Mouse (Mus musculus) heart, embryonic 14.5 days (tissue): ENCODE data around the gene Uap1. TPM values are rescaled to one million over a fixed set of nuclear protein-coding genes. Genes with fewer than 3 reads are reported as not detected.
"Not testable (repeated sequence)": the region's sequence is repeated elsewhere in the genome, so short reads cannot be mapped to it uniquely, and the experiment has no call there.

Experiments
- ATAC-seq: fragments of 200-750 bp; cut with Nextera tagmentation; 2 replicates; pipeline ENCODE4 v1.8.0; 2017; ENCODE audit warnings: low read depth, moderate TSS enrichment; ENCODE audit not compliant: insufficient number of reproducible peaks, insufficient read depth, low FRiP score
- H3K27ac ChIP-seq, 2 experiments: fragments of 200-500 bp in 1 of 2; fragments of 300-500 bp in 1 of 2; sonication (generic) in 1 of 2; replicated peaks in 1 of 2; 2 replicates each; pipeline ENCODE4 v1.5.1; 2012 to 2014; ENCODE audit warnings: low read depth in 2 of 2, low read length in 2 of 2, control low read depth in 1 of 2, mild to moderate bottlenecking in 1 of 2, mixed read lengths in 1 of 2; ENCODE audit not compliant: control insufficient read depth in 1 of 2, insufficient read depth in 1 of 2
- H3K27me3 ChIP-seq: fragments of 300-500 bp; sonication (generic); 2 replicates; pipeline ENCODE4 v1.6.1; 2014; ENCODE audit warnings: mild to moderate bottlenecking, low read length, control low read depth; ENCODE audit not compliant: control insufficient read depth, insufficient read depth
- H3K36me3 ChIP-seq: fragments of 300-500 bp; sonication (generic); 2 replicates; pipeline ENCODE4 v1.6.1; 2014; ENCODE audit warnings: mild to moderate bottlenecking, control low read depth, low read length, mixed read lengths; ENCODE audit not compliant: control insufficient read depth, insufficient read depth
- H3K4me1 ChIP-seq, 2 experiments: fragments of 200-500 bp in 1 of 2; fragments of 300-500 bp in 1 of 2; sonication (generic) in 1 of 2; 2 replicates each; pipeline ENCODE4 v1.6.1; 2012 to 2014; ENCODE audit warnings: low read length in 2 of 2, control low read depth in 1 of 2, mixed read lengths in 1 of 2; ENCODE audit not compliant: control insufficient read depth in 2 of 2, insufficient read depth in 2 of 2
- H3K4me2 ChIP-seq: fragments of 300-500 bp; sonication (generic); 2 replicates; pipeline ENCODE4 v1.6.1; 2014; ENCODE audit warnings: mild to moderate bottlenecking, low read length
- H3K4me3 ChIP-seq, 2 experiments: fragments of 200-500 bp in 1 of 2; fragments of 300-500 bp in 1 of 2; sonication (generic) in 1 of 2; 2 replicates each; pipeline ENCODE4 v1.5.1; 2012 to 2014; ENCODE audit warnings: low read length in 2 of 2, mild to moderate bottlenecking in 2 of 2, control low read depth in 1 of 2, low read depth in 1 of 2, moderate library complexity in 1 of 2; ENCODE audit not compliant: control insufficient read depth in 1 of 2, insufficient read depth in 1 of 2
- H3K9ac ChIP-seq: fragments of 300-500 bp; sonication (generic); 2 replicates; pipeline ENCODE4 v1.6.1; 2014; ENCODE audit warnings: mild to moderate bottlenecking, low read length
- H3K9me3 ChIP-seq: fragments of 300-500 bp; sonication (generic); 2 replicates; pipeline ENCODE4 v1.6.1; 2016; ENCODE audit warnings: low read length, control low read depth; ENCODE audit not compliant: control insufficient read depth
- WGBS: fragments of 180-500 bp; shearing (Covaris S2); extraction: QIAGEN DNeasy Blood & Tissue Kit; methylation state at CpG from one replicate; pipeline ENCODE4 v1.1.7; 2014; 5-methylcytosine and 5-hydroxymethylcytosine counted together
- polyA plus RNA-seq: library from polyadenylated mRNA; unstranded; fragments of >200 nt; fragmentation: Nextera tagmentation; extraction: Ambion mirVana; gene quantifications from 2 replicates; pipeline ENCODE4 v1.2.1, GENCODE M21; 2014

Uap1 gene
- polyA plus RNA-seq, 1 experiment from 2014 or later = 45.6 TPM

DNA sequence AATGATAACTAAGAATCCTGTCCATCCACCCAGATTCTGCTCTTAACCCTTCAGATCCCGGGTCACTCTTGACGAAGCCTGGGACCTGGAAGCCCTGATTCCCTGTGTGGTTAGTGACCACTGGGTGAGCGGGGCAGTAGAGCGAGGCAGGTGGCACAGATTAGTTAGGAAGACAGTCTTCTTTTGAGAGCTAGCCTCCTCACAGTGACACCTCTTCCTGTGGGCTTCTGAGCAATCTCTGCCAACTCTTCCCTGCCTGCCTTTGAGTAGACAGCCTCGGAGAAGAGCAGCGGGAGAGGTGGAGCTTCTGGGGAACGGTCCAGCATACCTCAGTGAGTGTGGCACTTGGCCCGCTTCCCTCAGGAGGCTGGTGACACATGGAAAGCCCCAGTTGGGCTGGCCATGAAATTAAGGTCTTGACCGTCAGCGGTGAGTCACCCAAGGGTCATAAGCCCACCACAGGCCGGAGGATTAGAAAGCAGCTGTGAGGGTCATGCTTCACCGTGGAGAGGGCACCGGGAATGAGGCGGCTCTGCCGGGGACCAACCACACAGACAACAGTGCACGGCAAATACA is 63.0 kb downstream of the Uap1 start:
- ATAC-seq = no peak
- no peaks in the 10 kb centered on the region for H3K36me3 ChIP-seq
- H3K4me2 ChIP-seq = no peak overlapping the region
- H3K9ac ChIP-seq = no peak overlapping the region
- no peak overlapping the region for H3K27ac ChIP-seq
- peaks cover 0 to 3% of the 10 kb centered on the region in 2 experiments; a peak in 1 of 4 replicates for H3K4me1 ChIP-seq
- no peak overlapping the region for H3K4me3 ChIP-seq
- 84% methylated on average over 16 of the region's 16 CpGs for WGBS
- H3K27me3 ChIP-seq = no peaks in the 10 kb centered on the region
- H3K9me3 ChIP-seq = no peaks in the 10 kb centered on the region

DNA sequence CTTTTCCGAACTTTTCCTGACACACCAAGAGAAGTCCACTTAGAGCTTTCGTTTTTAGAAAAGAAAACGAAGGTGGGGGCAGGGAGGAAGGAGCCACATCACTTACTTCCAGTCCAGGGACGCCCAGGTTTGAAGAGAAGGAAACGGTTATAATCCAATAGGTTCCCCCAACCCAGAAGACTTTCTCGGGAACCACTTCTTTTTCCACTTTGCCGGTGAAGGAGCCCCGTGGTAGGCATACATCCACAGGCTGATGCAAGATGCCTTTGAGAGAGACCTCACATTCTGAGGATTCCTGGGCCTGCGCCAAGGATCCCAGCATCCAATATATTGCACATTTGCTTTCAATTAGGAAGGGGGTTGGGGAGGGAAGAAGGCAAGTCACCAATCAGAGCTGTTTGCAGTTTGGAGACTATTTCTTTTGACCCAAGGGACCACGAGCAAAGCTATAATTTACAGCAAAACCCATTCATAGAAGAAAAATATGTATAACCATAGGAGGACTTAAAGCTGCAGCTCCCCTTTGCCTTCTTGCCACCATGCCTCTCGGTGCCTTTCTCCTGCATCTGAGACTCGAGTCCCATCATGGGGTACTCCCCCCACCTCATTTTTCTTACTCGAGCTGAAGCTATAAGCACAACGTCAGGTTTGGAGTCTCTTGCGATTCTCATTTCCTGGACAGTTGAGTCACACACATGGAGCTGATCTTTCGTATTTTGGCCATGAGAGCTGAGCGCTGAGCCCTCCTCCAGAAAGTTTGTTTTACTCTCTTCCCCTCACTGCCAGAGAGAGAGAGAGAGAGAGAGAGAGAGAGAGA is 64.0 kb downstream of the Uap1 start, which contains the start of gene Ddr2:
Ddr2 (minus strand) TSS at position 247 of the 817 bp plus-strand sequence.
- H3K27me3 ChIP-seq = no peaks in the 10 kb centered on the region
- WGBS = 63% methylated on average over 17 of the region's 17 CpGs
- H3K4me3 ChIP-seq = peak within 1 kb of the TSS; percentile 25 to 34
- H3K36me3 ChIP-seq = no peaks in the 10 kb centered on the region
- no peaks in the 10 kb centered on the region for H3K9me3 ChIP-seq
- peak within 1 kb of the TSS; percentile 48 for H3K4me2 ChIP-seq
- peak within 1 kb of the TSS; percentile 53 to 75 for H3K27ac ChIP-seq
- H3K4me1 ChIP-seq = peaks cover 0 to 3% of the 10 kb centered on the region in 2 experiments; a peak in 1 of 4 replicates
- peak within 1 kb of the TSS; percentile 42; the same call in 1 of the 2 replicates for H3K9ac ChIP-seq
- ATAC-seq = peak; percentile 26; the same call in 1 of the 2 replicates

DNA sequence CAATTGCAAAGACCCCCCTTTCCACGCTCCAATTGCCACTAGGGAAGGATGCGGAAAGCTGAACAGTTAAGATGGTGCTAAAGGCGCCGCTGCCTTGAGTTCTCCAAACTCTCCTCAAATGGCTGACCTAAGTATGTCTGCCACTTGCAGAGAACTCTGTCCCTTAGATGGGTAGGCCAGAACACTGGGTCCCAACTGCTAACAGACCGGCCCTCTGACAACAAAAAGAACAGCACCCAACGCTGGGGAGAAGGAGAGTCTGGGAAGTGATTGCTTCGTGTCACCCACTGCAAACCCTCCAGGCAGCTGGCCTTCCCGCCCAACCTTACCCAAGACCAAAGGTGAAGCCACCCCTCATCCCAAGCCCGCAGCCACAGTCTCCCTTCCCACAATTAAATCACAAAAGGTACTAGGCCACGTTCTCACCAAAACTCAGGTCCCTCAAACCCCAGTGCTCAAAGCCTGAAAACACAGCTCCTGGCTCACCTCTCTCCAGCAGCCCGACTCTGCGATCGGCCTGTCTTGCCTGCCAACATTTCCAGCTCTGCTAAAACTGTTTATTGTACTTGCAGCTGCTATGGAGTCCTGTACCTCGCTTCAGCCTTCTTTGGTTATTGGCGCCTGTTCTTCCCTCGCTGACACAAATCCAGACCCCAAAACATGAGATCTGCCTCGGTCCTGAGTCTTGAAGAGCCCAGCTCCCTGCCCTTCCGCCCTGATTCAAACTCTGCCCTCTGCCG is 64.8 kb downstream of the Uap1 start:
- ATAC-seq = no peak
- H3K9ac ChIP-seq = peak overlapping the region; percentile 42; the same call in 1 of the 2 replicates

GRCm38 (mm10) chr1:170102814-170103213 is 71.9 kb downstream of the Uap1 start:
- not testable (repeated sequence) for H3K9ac ChIP-seq, ATAC-seq, H3K4me3 ChIP-seq, H3K27me3 ChIP-seq, H3K4me1 ChIP-seq, H3K4me2 ChIP-seq, H3K27ac ChIP-seq, H3K9me3 ChIP-seq, H3K36me3 ChIP-seq
- WGBS = 83% methylated on average over 6 of the region's 6 CpGs

More for the DNA sequence above, 64.8 kb downstream of the Uap1 start:
- peak overlapping the region; percentile 25 to 34 for H3K4me3 ChIP-seq
- peak overlapping the region; percentile 53 to 75 for H3K27ac ChIP-seq
- no peaks in the 10 kb centered on the region for H3K9me3 ChIP-seq
- 76% methylated on average over 19 of the region's 19 CpGs for WGBS
- H3K4me2 ChIP-seq = peak overlapping the region; percentile 48
- H3K4me1 ChIP-seq = peaks cover 0 to 3% of the 10 kb centered on the region in 2 experiments; a peak in 1 of 4 replicates
- H3K36me3 ChIP-seq = no peaks in the 10 kb centered on the region
- no peaks in the 10 kb centered on the region for H3K27me3 ChIP-seq

Other genes starting within 250 kb of the Uap1 start
- gene Ccdc190, start 246.3 kb downstream of the Uap1 start, polyA plus RNA-seq = not detected in 2 replicates
- gene Hsd17b7, start 205.7 kb downstream of the Uap1 start, polyA plus RNA-seq = 24.0 and 25.8 TPM in 2 replicates
- 6.2 and 6.5 TPM in 2 replicates for gene Ddr2, start 64.2 kb downstream of the Uap1 start, polyA plus RNA-seq
- 8.7 and 9.0 TPM in 2 replicates for gene Uhmk1, start 40.4 kb upstream of the Uap1 start, polyA plus RNA-seq
- gene Sh2d1b2, start 57.8 kb upstream of the Uap1 start, polyA plus RNA-seq = not detected in 2 replicates
- 0.12 and 0.18 TPM in 2 replicates for gene Sh2d1b1, start 102.4 kb upstream of the Uap1 start, polyA plus RNA-seq
- gene Gm7694, start 131.4 kb upstream of the Uap1 start, polyA plus RNA-seq = 4.8 and 5.4 TPM in 2 replicates
- gene Spata46, start 133.8 kb upstream of the Uap1 start, polyA plus RNA-seq = 1.6 and 2.1 TPM in 2 replicates